Comparison of ENCODE assay signal across 22 mouse cellular contexts in the genomic region with DNA sequence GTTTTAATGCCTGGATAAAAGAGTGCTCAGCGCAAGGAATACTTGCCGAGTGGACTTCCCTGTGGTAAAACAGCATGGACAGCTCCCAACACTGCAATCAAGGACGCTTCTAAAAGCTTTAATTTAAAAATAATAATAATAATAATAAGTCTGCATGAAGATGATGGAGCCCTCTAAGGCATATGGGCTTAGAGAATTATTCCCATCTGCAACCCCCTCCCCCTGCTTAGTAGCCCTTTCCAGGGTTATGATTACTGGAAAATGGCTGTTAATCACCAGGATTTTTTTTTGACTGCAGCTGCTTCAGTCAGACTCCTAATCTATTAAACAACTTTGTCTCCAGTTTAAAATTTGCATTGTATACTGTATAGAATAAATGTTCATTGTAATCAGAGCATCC.
"Had no signal": no experiment of that assay in that cellular context is flagged by ENCODE, and none has a peak within 500 bp of the region (broad histone marks: within the 10 kb centered on the region; RNA-seq: fewer than 3 reads in every experiment).

No protein-coding gene starts in this region.

- H3K4me1 ChIP-seq: limb, embryonic 12.5 days; lung, embryonic 15.5 days; midbrain, embryonic 10.5 days; midbrain, embryonic 13.5 days; neural tube, embryonic 13.5 days; stomach, embryonic 15.5 days had no signal

- ATAC-seq: midbrain, embryonic 13.5 days; midbrain, embryonic 16.5 days had no signal

- H3K4me3 ChIP-seq: limb, embryonic 12.5 days; limb, embryonic 15.5 days; liver, embryonic 15.5 days; lung, embryonic 15.5 days; megakaryocyte, embryonic 14.5 days; midbrain, embryonic 10.5 days; midbrain, embryonic 13.5 days; myocyte; neural tube, embryonic 13.5 days; stomach, embryonic 15.5 days had no signal

- H3K27me3 ChIP-seq: limb, embryonic 12.5 days; limb, embryonic 15.5 days; liver, embryonic 15.5 days; lung, embryonic 15.5 days; megakaryocyte, embryonic 14.5 days; midbrain, embryonic 13.5 days; neural tube, embryonic 13.5 days; stomach, embryonic 15.5 days had no signal

- H3K4me2 ChIP-seq: limb, embryonic 12.5 days; limb, embryonic 15.5 days; liver, embryonic 11.5 days; liver, embryonic 15.5 days; lung, embryonic 15.5 days; midbrain, embryonic 13.5 days; neural tube, embryonic 13.5 days; stomach, embryonic 15.5 days had no signal

- H3K27ac ChIP-seq: kidney, postnatal 0 days; limb, embryonic 12.5 days; limb, embryonic 15.5 days; liver, embryonic 15.5 days; lung, embryonic 15.5 days; midbrain, embryonic 10.5 days; midbrain, embryonic 13.5 days; neural tube, embryonic 13.5 days; stomach, embryonic 15.5 days had no signal

- H3K9me3 ChIP-seq: limb, embryonic 12.5 days; limb, embryonic 15.5 days; liver, embryonic 15.5 days; lung, embryonic 15.5 days; megakaryocyte, embryonic 14.5 days; midbrain, embryonic 10.5 days; midbrain, embryonic 13.5 days; neural tube, embryonic 13.5 days; stomach, embryonic 15.5 days had no signal

- DNase-seq: kidney, adult 2 months; kidney, postnatal 36 days; lung, adult 18-20 months; lung, postnatal 10 days; lung, postnatal 36 days; retina, postnatal 1 day; right cerebral cortex, postnatal 25 days; spleen, adult 18-20 months; thymus, postnatal 25 days had no signal

- H3K36me3 ChIP-seq: limb, embryonic 12.5 days; limb, embryonic 15.5 days; liver, embryonic 15.5 days; lung, embryonic 15.5 days; midbrain, embryonic 10.5 days; midbrain, embryonic 13.5 days; neural tube, embryonic 13.5 days; stomach, embryonic 15.5 days had no signal

- H3K9ac ChIP-seq: limb, embryonic 12.5 days; limb, embryonic 15.5 days; liver, embryonic 15.5 days; lung, embryonic 15.5 days; midbrain, embryonic 13.5 days; neural tube, embryonic 13.5 days; stomach, embryonic 15.5 days had no signal
